Mouse (Mus musculus) ES-E14 (cell line): ENCODE measurements around the gene Ttl. TPM values are rescaled to one million over a fixed set of nuclear protein-coding genes. Genes with fewer than 3 reads are reported as not detected.

ENCODE experiments used
- DNase-seq: peaks from one replicate; pipeline ENCODE4 v3.0.0-alpha.2; 2013; ENCODE audit warnings: low read depth, low spot score
- H3K27ac ChIP-seq: 2 replicates; pipeline ENCODE4 v1.5.1; 2012; ENCODE audit warnings: low read depth, mild to moderate bottlenecking, low read length, moderate library complexity, mixed read lengths; ENCODE audit not compliant: poor library complexity, insufficient read depth, severe bottlenecking
- H3K36me3 ChIP-seq: 2 replicates; pipeline ENCODE4 v1.6.1; 2012; ENCODE audit warnings: mild to moderate bottlenecking, low read length, moderate library complexity, mixed read lengths; ENCODE audit not compliant: control insufficient read depth, poor library complexity, insufficient read depth, severe bottlenecking
- H3K4me1 ChIP-seq, 2 experiments: fragments of 150-350 bp in 1 of 2; sonication (generic) in 1 of 2; 2 replicates each; pipeline ENCODE4 v1.6.1; 2012; ENCODE audit warnings: low read length in 2 of 2, mild to moderate bottlenecking in 1 of 2, mixed read lengths in 1 of 2; ENCODE audit not compliant: control insufficient read depth in 2 of 2, insufficient read depth in 2 of 2, poor library complexity in 1 of 2
- H3K4me3 ChIP-seq, 2 experiments: fragments of 150-350 bp in 1 of 2; sonication (generic) in 1 of 2; 2 replicates each; pipeline ENCODE4 v1.5.1; 2012; ENCODE audit warnings: low read length in 2 of 2, low read depth in 1 of 2, mild to moderate bottlenecking in 1 of 2, mixed read lengths in 1 of 2; ENCODE audit not compliant: insufficient read depth in 1 of 2, poor library complexity in 1 of 2, severe bottlenecking in 1 of 2
- H3K9ac ChIP-seq: 2 replicates; pipeline ENCODE4 v1.6.1; 2012; ENCODE audit warnings: low read depth, mild to moderate bottlenecking, low read length, mixed read lengths; ENCODE audit not compliant: poor library complexity, insufficient read depth, severe bottlenecking
- H3K9me3 ChIP-seq: fragments of 150-350 bp; sonication (generic); 2 replicates; pipeline ENCODE4 v1.6.1; 2012; ENCODE audit warnings: low read depth, mild to moderate bottlenecking, low read length; ENCODE audit not compliant: control insufficient read depth, insufficient read depth
- CHD2 ChIP-seq: IDR thresholded peaks from 2 replicates; pipeline ENCODE4 v1.6.1; 2014; ENCODE audit warnings: mild to moderate bottlenecking, low read depth, low read length, inconsistent platforms
- HCFC1 ChIP-seq: IDR thresholded peaks from 2 replicates; pipeline ENCODE4 v1.6.1; 2012; ENCODE audit warnings: low read length, inconsistent platforms, borderline replicate concordance; ENCODE audit not compliant: insufficient read depth
- MAFK ChIP-seq: IDR thresholded peaks from 2 replicates; pipeline ENCODE4 v1.6.1; 2014; ENCODE audit warnings: mild to moderate bottlenecking, low read depth, low read length, inconsistent platforms; ENCODE audit not compliant: insufficient read depth
- ZC3H11A ChIP-seq: IDR thresholded peaks from 2 replicates; pipeline ENCODE4 v1.6.1; 2012; ENCODE audit warnings: low read depth, mild to moderate bottlenecking, inconsistent platforms, low read length, borderline replicate concordance
- ZNF384 ChIP-seq: IDR thresholded peaks from 2 replicates; pipeline ENCODE4 v1.6.1; 2012; ENCODE audit warnings: low read depth, low read length, inconsistent platforms
- in situ Hi-C, 2 experiments: fragments of 600-800 bp; cut with MboI; formaldehyde crosslinking; loops; one replicate each; pipeline ENCODE4 v1.15.1; 2025; ENCODE audit warnings: low sequenced_read_pairs in 2 of 2, inconsistent platforms in 1 of 2; ENCODE audit not compliant: unreplicated experiment in 2 of 2
- total RNA-seq: library from RNA; depleted of rRNA; stranded (reverse); fragments of 300-350 nt; gene quantifications from 2 replicates; pipeline ENCODE4 v1.2.3, GENCODE M21; 2012; rRNA removed

Ttl gene
- 10.4 and 12.4 TPM in 2 replicates for total RNA-seq

DNA sequence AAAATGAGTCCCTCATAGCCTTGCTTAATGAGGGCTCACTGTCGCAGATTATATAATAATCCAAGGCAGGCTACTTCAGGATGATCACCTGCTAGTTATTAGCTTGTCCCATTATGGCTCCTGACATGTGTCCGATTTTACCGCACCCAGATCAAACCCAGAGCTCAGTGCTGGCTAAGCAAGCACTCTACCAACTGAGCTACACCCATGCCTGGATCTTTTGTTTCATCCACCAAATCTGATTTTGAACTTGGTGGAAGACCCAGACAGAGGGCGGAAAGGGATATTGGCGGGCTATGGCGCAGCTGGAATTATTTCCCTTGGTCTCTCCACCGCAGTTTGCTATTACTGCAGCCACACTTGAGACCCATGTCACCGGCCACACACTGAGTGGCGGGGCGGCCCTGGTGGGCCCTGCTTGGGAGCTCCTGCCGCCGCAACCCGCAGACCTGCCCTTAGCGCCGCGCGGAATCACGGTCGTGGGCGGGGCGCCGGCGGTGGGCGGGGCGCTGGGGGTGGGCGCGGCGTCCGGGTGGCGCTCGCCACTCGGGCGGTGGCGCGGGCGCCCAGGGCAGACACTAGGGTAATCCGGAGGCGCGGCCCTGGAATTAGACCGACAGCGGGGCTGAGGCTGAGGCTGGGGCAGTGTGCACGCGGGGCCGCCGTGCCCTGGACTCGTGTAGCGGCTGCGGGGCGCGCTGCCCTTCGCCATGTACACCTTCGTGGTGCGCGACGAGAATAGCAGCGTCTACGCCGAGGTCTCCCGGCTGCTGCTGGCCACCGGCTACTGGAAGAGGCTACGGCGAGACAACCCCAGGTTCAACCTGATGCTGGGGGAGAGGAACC, at the start of gene Ttl:
Gene Ttl (plus strand): TSS at position 506 of the 846 bp plus-strand sequence.
- Histone ChIP-seq H3K4me1 (peaks cover 3 to 7% of the 10 kb centered on the region in 2 experiments; a peak in 3 of 4 replicates), H3K9me3 (no peaks in the 10 kb centered on the region), H3K4me3 (peak within 1 kb of the TSS; percentile 86 to 97), H3K9ac (peak within 1 kb of the TSS; percentile 89), H3K36me3 (no peaks in the 10 kb centered on the region), H3K27ac (no peak within 1 kb of the TSS; the same call in 1 of the 2 replicates)
- in situ Hi-C loops, result no loop called here
- peak; percentile 59 for DNase-seq
- TF ChIP-seq HCFC1, result no peak
- TF ChIP-seq ZC3H11A, result no peak
- no peak for TF ChIP-seq MAFK
- TF ChIP-seq CHD2, result no peak
- TF ChIP-seq ZNF384, result no peak

DNA sequence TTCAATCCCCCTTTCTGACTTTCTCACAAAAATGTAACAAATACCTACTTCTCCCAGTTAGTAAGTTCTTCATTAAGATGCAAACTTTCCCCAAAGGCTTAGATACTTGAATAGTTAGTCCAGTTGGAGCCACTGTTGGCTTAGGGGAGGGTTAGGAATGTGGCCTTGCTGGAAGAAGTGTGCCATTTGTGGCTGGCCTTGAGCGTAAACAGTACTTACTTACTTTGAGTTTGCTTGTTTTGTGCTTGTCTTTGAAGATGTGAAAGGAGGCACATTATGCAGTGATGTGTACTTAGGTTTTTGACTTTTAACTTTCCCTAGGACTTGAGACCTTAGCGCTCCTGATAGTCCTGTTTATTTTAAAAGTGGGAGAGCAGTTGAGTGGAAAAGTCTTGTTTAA, 45.6 kb upstream of the Ttl start:
- Histone ChIP-seq H3K36me3 (no peaks in the 10 kb centered on the region), H3K4me1 (no peaks in the 10 kb centered on the region), H3K9me3 (no peaks in the 10 kb centered on the region), H3K9ac (no peak overlapping the region), H3K27ac (no peak overlapping the region), H3K4me3 (no peak overlapping the region)
- in situ Hi-C loops, result no loop called here
- no peak for TF ChIP-seq HCFC1
- DNase-seq, result no peak

DNA sequence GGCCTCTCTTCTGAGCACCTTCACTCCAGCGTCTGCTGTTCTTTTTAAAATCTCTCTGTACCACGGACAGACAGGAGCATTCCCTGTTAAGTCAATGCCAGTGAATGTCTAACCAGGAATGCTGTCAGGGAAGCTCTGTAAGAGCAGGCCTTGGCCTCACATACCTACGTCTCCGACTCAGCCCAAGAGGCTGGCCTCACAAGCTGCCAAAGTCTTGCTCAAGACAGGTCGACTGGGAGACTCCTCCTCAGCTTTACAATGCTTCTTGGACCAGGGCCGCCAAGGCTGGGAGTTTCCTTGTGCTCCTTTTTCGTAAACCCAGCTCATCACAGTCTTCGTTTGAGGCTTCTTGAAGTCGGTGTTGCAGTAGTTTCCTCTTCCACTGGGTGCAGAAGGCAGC, 40.9 kb upstream of the Ttl start:
- Histone ChIP-seq H3K9ac (no peak overlapping the region), H3K4me3 (no peak overlapping the region), H3K9me3 (no peaks in the 10 kb centered on the region), H3K36me3 (no peaks in the 10 kb centered on the region), H3K27ac (no peak overlapping the region), H3K4me1 (no peaks in the 10 kb centered on the region)
- TF ChIP-seq ZNF384 (no peak), MAFK (no peak), ZC3H11A (no peak), HCFC1 (no peak), CHD2 (no peak)
- in situ Hi-C loops, result no loop called here
- DNase-seq, result no peak

DNA sequence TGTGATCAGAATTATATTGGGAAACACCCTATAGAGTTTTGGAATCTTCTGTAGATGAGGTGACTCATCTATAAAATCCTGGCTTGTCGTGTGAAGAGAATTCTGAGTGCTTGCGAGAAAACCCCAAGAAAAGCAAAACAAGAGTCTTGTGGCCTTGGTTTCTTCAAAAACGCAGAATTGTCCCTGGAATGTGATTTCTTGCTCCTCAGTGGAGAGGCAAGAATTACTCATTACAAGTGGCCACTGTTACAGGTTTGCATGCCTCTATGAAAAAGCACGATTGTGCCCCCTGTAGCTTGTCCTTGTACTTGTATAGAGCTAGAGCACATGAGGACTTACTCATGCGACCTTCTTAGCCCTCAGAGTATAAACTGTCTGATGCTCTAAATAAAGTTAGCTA, 30.4 kb upstream of the Ttl start:
- no peak for DNase-seq
- in situ Hi-C loops, result no loop called here
- Histone ChIP-seq H3K9ac (no peak overlapping the region), H3K27ac (no peak overlapping the region), H3K4me3 (no peak overlapping the region), H3K4me1 (no peaks in the 10 kb centered on the region), H3K36me3 (no peaks in the 10 kb centered on the region), H3K9me3 (no peaks in the 10 kb centered on the region)
- TF ChIP-seq MAFK (no peak), ZNF384 (no peak), HCFC1 (no peak), CHD2 (no peak)

DNA sequence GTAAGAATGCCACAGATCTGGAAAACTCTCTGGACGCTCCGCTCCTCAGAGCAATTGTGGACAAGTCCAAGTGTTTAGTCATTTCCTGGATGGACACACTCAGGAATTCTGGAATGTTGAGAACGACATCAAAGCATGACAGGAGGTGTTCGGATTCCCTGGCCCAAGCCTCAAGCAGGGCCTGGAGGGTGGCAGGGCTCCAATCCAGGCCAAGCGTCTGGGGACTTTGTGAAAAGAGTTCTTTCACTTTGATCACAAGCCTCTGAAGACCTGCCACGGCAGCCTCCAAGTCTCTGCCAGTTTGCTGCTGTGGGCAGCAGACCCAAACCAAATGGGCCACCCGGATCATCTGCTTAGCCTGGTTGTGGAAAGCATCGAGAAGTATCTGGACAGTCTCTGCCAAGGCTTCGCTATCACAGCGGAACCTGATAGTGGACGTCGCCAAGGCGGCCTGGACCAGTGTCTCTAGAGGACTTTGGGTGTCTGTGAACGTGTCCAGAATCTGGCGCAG, 27.3 kb upstream of the Ttl start:
- DNase-seq, result no peak
- H3K9ac ChIP-seq, result no peak overlapping the region

More for the DNA sequence above, 27.3 kb upstream of the Ttl start:
- H3K4me1 ChIP-seq, result no peaks in the 10 kb centered on the region
- peak overlapping the region; percentile 54 to 64; a peak in 3 of 4 replicates for H3K4me3 ChIP-seq
- no peak overlapping the region for H3K27ac ChIP-seq
- H3K36me3 ChIP-seq, result no peaks in the 10 kb centered on the region
- in situ Hi-C loops, result no loop called here
- H3K9me3 ChIP-seq, result no peaks in the 10 kb centered on the region
- TF ChIP-seq CHD2, result no peak
- TF ChIP-seq MAFK, result no peak
- TF ChIP-seq ZC3H11A, result no peak
- TF ChIP-seq ZNF384, result no peak
- no peak for TF ChIP-seq HCFC1
